Mouse (Mus musculus): ENCODE results near the gene Arpc2.

GRCm38 (mm10) chr1:74284543-74285160 lies 48.8 kb downstream of the Arpc2 start, which contains the start of the genes Aamp and Pnkd:
- TF ChIP-seq CTCF (IDR thresholded peaks at IDR 0.05; ENCODE audit: low read depth, low read length): no peak
- TF ChIP-seq TAL1 (conservative IDR thresholded peaks at IDR 0.05; ENCODE audit: low read depth, low read length): no peak
- TF ChIP-seq GATA1 (IDR thresholded peaks at IDR 0.05; ENCODE audit: borderline replicate concordance, low read length): no peak
- TF ChIP-seq GATA2 (IDR thresholded peaks at IDR 0.05; ENCODE audit: borderline replicate concordance, low read depth, low read length): no peak
